Mouse (Mus musculus): ENCODE data around the gene Mab21l1. TPM values are rescaled to one million over a fixed set of nuclear protein-coding genes. Genes with fewer than 3 reads are reported as not detected.

Gene Mab21l1
- total RNA-seq (2017): not detected in 2 replicates

GRCm38 (mm10) chr3:55782056-55782687 is at the start of gene Mab21l1:
TSS of gene Mab21l1 (plus strand) at chr3:55782510.
- peak; percentile 37 for ATAC-seq (replicated peaks; ENCODE audit: low read depth, poor library complexity, severe bottlenecking)

DNA sequence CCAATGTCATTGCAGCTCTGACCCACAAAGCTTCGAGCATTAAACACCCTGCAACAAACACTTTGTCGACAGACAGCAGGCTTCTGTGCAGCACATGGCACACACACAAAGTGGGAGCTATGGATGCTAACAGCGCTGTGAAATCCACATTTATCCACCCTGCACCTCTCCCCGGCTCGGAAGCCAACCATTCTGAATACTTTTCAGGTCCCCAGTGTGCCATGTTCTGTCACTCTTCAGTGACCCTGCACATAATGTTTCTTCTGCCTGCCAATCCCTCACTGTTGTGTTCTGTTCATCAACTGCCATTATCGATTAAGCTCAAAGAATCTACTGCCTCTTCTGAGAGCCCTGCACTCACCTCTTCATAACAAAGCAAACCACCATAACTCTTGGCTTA is 48.6 kb upstream of the Mab21l1 start:
- ATAC-seq (replicated peaks; ENCODE audit: low read depth, poor library complexity, severe bottlenecking): no peak

- no peak for ATAC-seq (replicated peaks; ENCODE audit: low read depth, poor library complexity, severe bottlenecking)
Observed at GRCm38 (mm10) chr3:55741428-55741827, 40.9 kb upstream of the Mab21l1 start.

DNA sequence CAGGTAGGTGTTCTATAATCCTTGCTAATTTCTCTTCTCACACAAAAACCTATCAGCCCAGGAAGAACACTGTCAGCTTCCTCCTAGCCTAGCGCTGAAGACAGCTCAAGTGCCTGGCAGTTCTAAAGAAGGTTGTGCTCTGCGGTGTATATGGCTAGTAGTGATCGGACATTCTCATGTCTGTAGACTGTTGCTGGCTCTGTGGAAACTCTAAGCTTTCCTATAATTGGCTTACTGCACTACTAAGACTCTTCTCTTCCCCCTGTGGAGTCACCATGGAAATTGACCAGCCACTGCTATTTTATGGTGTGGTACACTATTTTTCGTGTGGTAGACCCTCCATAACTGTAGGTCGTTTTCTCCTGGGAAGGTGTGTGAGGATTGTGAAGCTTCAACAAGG is 40.1 kb upstream of the Mab21l1 start:
- no peak for ATAC-seq (replicated peaks; ENCODE audit: low read depth, poor library complexity, severe bottlenecking)

- no peak for ATAC-seq (replicated peaks; ENCODE audit: low read depth, poor library complexity, severe bottlenecking)
Observed at GRCm38 (mm10) chr3:55742654-55743053, 39.7 kb upstream of the Mab21l1 start.

DNA sequence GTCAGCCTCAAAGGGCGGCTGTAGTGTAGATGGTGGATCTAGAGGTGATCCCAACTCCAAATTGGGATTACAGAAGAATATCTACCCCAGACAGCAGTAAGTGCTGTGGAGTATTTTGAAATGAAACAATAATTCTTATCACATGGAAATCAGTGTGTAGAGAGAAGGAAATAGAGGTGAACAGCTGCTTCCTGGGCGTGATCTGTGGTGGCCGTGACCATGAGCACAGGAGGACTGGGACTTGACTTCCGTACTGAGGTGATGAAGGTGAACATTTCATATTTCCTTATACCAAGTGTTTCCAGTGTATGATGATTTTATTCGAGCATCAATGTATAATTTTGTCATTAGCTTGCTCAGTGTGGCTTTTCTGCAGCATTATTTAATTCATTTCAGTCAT is 38.4 kb upstream of the Mab21l1 start:
- ATAC-seq (replicated peaks; ENCODE audit: low read depth, poor library complexity, severe bottlenecking): peak; percentile 94

- no peak for ATAC-seq (replicated peaks; ENCODE audit: low read depth, poor library complexity, severe bottlenecking)
Observed at GRCm38 (mm10) chr3:55750445-55751065, 31.8 kb upstream of the Mab21l1 start.

DNA sequence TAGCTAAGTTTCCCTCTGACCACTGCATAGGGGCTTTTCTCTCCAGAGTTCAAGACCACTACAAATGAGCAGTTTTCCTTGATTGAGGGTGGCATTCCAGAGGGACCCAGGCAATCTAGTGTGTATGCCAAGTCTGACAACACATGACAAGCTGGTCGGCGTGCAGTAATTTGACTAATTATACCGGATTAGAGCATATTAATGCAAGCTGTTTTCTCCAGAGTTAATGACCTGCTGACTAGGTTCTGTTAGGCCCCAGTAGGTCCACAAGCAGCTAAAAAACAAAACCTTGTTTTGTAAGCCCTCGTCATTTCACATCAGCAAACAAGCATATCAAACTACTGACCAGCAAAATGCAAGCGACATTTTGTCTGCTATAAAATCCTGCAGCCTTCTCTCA is 30.9 kb upstream of the Mab21l1 start:
- ATAC-seq (replicated peaks; ENCODE audit: low read depth, poor library complexity, severe bottlenecking): no peak

DNA sequence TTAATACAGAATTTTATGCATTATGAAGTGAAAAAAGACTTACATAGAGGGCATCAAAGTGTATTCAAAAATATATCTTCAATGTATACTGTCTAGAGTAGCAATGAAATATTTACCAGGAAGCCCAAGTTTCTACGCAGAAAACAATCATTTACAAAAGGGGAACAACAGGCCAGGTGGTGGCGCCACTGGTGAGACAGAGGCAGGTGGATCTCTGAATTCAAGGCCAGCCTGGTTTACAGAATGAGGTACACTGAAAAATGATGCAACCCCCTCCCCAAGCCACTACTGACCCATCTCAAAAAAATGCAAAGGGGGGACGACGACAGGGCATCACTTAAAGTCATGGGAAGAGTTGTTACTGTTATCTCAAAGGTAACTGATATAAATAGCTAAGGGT is 29.8 kb upstream of the Mab21l1 start:
- no peak for ATAC-seq (replicated peaks; ENCODE audit: low read depth, poor library complexity, severe bottlenecking)

DNA sequence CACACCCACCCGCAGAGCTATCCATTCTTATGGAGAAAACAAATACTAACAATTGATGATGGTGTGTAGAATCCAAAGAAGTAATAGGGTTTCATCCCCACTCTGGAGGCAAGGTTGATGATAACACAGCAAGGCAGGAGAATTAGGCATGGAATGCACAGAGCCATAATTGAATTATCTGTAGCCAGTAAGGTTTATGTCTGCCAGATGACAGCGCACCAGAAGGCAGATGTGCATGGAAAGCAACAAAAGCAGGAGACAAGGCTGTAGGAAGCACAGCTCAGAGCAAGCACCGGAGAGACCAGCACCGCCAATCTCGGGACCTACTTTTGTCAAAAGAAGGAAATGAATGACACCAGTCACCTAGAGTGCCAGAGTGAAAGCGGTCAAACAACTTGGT is 28.4 kb upstream of the Mab21l1 start:
- no peak for ATAC-seq (replicated peaks; ENCODE audit: low read depth, poor library complexity, severe bottlenecking)

- no peak for ATAC-seq (replicated peaks; ENCODE audit: low read depth, poor library complexity, severe bottlenecking)
Observed at GRCm38 (mm10) chr3:55754981-55755608, 27.2 kb upstream of the Mab21l1 start.

GRCm38 (mm10) chr3:55755805-55756601 is 26.3 kb upstream of the Mab21l1 start:
- ATAC-seq (replicated peaks; ENCODE audit: low read depth, poor library complexity, severe bottlenecking): no peak

- no peak for ATAC-seq (replicated peaks; ENCODE audit: low read depth, poor library complexity, severe bottlenecking)
Observed at GRCm38 (mm10) chr3:55756602-55757190, 25.6 kb upstream of the Mab21l1 start.

DNA sequence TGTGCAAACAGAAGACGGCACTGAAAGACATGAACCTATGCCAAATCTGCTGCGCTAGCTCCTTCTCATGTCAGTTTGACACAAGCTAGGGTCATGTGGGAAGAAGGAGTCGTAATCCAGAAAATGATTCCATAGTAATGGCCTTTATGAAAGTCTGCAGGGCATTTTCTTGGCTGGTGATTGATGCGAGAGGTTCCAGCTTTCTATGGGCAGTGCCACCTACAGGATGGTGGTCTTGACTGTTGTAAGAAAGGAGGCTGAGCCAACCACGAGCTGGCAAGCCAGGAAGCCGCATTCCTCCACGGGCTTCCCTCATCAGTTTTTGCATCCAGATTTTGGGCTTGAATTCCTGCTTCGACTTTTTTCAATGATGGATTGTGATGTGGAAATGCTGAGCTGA is 24.0 kb upstream of the Mab21l1 start:
- peak; percentile 62 for ATAC-seq (replicated peaks; ENCODE audit: low read depth, poor library complexity, severe bottlenecking)

DNA sequence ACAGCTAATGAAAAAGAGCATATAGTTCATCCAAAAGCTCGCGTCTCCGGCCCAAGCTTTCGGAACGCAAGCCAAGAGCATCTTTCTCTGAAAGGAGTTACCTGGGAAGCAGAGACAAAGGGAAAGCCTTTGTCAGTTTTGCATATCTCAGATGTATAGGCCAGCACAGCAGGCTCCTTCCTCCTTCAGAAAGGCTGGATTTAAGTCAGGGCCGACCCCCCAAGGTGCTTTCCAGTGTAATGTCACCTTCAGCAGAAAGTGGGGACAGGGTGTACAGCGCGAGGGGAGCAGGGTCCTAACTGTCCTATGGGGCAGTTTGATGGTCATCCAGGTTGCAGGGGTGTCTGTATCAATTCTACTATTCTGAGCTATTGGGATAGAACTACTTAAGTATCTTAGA is 18.7 kb upstream of the Mab21l1 start:
- ATAC-seq (replicated peaks; ENCODE audit: low read depth, poor library complexity, severe bottlenecking): no peak

GRCm38 (mm10) chr3:55768654-55769053 is 13.7 kb upstream of the Mab21l1 start:
- ATAC-seq (replicated peaks; ENCODE audit: low read depth, poor library complexity, severe bottlenecking): no peak

DNA sequence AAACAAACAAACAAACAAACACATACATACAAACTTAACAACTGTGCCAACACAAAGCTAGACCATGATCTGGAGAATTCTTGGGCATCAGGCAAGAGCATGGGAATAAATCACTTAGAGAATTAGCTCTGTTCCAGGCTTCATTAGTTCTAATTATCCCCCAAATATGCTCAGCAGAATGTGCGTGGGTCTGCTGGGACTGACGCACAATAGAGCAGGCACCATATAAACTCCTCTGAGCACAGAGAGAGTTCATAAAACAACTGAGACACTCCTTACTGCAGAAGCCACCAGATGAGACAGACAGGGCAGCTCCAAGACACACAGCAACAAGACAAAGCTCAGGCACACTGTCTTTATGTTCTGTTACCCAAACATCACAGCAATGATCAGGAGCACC is 13.0 kb upstream of the Mab21l1 start:
- no peak for ATAC-seq (replicated peaks; ENCODE audit: low read depth, poor library complexity, severe bottlenecking)

DNA sequence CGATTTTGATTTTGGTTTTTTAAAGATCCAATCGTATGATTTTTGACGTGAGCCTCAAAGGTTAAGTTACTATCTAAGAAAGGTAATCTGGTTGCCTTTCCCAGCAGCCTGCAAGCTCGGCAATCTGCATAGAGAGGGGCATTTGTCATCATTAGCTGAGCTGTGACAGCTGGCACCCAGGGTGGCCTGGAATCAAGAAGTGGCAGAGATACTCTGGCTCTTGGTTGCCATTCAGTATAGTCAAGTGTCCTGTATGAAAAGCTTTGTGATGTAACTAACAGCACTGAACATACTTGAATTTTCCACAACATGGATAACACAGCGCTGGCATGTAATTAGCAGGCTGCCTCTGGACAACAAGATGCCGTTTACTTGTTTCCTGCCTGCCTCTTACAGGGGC is 8.1 kb upstream of the Mab21l1 start:
- ATAC-seq (replicated peaks; ENCODE audit: low read depth, poor library complexity, severe bottlenecking): no peak

DNA sequence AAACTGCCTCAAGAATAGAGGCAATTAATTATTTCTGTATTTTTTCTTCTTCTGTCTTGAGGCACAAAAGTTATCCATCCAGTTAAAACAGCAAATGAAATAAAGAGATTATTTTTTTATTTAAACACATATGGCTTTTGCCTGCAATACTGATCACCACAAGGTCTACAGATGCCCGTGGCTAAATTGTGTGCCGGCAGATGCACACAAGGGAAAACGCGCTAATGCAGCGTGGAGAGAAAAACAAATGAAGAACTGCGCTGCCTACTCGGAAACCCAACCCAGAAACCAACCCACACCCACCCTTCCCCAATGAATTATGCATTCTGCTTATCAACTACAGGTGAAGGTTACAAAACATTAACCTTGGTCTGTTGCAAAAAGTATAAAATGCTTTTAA is 7.1 kb upstream of the Mab21l1 start:
- ATAC-seq (replicated peaks; ENCODE audit: low read depth, poor library complexity, severe bottlenecking): no peak

- no peak for ATAC-seq (replicated peaks; ENCODE audit: low read depth, poor library complexity, severe bottlenecking)
Observed at GRCm38 (mm10) chr3:55775753-55776152, 6.6 kb upstream of the Mab21l1 start.

DNA sequence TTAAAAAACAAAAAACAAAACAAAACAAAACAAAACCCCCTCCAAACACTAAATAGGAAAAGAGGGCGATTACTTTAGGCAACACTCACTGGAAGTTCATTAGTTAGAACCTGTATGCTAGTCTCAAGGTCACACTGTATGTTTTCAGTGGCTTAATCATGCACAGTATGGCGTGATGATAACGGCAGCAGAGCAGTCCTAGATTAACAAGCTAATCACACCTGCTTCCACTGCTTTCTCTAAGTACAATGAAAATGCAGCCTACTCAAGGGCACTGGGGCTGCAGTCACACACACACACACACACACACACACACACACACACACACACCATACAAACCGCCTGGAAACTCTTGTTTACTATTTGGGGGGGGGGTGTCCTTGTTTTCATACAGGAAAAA is 4.8 kb upstream of the Mab21l1 start:
- no peak for ATAC-seq (replicated peaks; ENCODE audit: low read depth, poor library complexity, severe bottlenecking)

Measured in common myeloid progenitor, adult 5-6 weeks (primary cell).